Mouse (Mus musculus) heart, embryonic 12.5 days (tissue): ENCODE data around the gene Tmem252. TPM values are rescaled to one million over a fixed set of nuclear protein-coding genes. Genes with fewer than 3 reads are reported as not detected.

Experiments used
- polyA plus RNA-seq: library from polyadenylated mRNA; unstranded; fragments of >200 nt; fragmentation: Nextera tagmentation; extraction: Ambion mirVana; gene quantifications from 2 replicates; pipeline ENCODE4 v1.2.1, GENCODE M21; 2016

Tmem252 gene
- polyA plus RNA-seq, 1 experiment from 2014 or later, result 3.8 TPM

Other genes starting within 250 kb of the Tmem252 start
- gene Fam122a, start 196.7 kb upstream of the Tmem252 start, polyA plus RNA-seq, result 53.4 and 56.1 TPM in 2 replicates
- gene Pip5k1b, start 118.1 kb upstream of the Tmem252 start, polyA plus RNA-seq, result 8.6 and 9.4 TPM in 2 replicates
- 4.7 and 5.1 TPM in 2 replicates for gene Pgm5, start 187.8 kb downstream of the Tmem252 start, polyA plus RNA-seq
- gene Gm10053, start 201.7 kb downstream of the Tmem252 start, polyA plus RNA-seq, result 627 and 634 TPM in 2 replicates
- gene Foxd4, start 227.2 kb downstream of the Tmem252 start, polyA plus RNA-seq, result not detected in 2 replicates